Mouse (Mus musculus): ENCODE measurements at regions not wholly inside any gene's neighbourhood (a gene's known extent, or its start where the extent isn't known, plus 50 kb on each side); places are given as distances from the start of the nearest gene placed in this dataset.

DNA sequence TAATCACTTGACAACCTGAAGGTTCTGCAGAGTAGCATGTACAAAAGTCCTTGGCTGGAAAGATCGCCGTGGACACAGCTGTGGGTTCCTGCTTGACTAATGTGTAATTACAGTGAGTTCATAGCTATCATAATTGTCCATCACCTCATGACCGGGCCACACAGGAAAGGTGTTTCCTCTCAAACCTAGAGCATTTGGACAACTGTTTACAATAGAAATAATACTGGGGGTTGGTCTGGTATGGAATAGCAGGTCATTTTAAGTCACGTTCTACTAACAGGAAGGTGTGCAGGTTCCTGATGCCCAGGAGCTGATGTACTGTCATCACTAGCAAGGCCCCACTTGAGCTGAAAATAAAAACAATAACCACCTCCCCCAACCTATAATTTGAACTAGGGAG lies 283.1 kb upstream of the Gm26657 start:
- DNase-seq (ENCODE audit: low read depth), result no peak

DNA sequence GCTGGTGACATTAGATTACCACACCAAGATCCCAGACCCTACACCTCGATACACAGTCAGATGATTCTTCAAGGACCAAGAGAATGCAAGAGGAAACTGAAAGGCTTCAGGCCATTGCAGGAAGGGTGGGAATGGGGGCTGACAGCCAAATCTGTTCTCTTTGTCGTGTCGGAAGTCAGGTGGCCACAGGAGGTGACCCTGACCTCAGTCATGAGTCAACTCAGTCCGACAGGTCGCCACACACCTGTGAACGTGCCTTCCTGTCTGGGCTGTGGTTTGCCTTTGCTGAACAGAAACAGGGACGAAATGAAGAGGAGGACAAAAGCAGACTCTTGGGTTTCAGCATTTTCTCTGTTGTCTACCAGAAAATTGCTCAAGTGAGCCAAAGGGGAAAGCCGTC lies 318.3 kb upstream of the Gm26657 start:
- no peak for DNase-seq (ENCODE audit: low read depth)

DNA sequence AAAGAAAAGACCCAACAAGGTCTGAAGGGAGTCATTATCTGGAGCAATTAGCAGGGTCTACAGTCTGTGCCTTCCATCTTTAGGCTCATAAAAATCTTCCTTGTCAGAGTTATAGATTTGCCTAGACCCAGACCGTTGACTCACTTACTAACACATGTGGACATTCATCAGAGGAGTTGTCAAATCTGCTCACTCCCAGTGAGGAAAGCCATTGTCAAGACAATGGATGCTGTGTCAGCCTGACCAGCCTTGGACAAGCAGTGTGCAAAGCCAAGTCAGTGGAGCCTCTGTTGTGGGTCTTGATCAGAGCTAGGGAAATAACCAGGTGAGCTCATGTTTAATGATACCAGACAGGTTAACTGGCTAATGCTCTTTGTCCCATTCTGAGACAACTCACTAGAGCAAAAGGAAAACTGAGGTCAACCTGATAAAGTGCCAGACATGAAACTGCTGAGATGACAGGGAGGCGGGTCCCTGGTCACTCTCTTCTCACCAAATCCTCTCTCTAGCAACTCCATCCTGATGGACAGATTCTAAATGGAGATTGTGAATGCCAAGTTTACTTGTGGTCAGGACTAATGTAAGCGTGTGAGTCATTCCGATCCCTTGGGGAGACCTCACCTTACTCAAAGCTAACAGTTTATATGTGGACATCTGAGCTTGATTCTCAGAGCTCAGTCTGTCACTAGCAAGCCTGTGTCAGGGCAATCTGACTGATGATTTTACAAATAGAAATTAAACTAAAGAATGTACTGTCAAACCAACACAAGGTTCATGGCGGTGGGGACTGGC lies 320.6 kb upstream of the Gm26657 start:
- no peak for DNase-seq (ENCODE audit: low read depth)

DNA sequence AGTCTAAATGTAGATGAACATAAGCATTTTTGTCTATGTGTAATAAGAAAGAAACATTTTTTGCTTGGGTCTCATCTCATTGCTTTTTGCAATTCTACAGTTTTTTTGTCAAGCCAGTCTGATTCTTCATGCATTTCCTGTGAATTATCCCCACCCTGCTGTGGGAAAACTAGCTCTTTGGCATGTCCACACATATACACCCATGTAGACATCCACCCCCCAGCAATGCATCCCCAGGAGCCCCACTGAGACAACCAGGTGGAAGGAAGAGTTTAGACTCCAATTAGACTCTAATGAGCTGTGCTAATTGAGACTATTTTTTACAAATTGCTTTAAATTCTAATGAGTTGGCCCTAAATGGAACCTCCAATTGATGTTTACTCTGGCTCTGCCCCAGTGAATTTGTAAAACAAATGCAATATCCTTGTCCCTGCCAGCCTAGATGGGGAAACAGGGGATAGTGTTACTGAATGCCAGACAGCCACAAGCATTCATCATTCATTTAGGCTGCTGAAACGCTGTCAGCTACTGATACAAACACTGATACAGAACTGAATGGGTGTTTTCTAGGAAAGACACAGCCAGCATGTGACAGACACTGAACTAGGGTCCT lies 328.7 kb upstream of the Gm26657 start:
- no peak for DNase-seq (ENCODE audit: low read depth)

DNA sequence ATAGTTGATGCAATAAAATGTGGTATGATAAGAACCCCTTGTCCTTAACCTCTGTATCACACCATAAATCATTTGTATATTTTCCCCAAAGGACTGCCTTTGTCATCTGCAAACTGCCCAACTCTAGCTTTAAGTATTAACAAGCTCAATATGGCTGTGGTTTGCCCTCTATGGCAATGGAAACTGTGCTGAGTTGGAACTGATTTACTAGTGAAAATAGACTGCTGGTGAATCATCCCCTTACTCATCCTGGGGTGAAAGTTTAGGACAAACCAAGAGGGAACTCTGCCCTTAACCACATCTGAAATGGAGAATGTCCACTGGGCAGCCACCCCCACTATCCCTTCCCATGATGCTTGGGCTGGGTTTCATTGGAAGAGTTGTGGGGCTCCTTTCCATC lies 346.1 kb upstream of the Gm26657 start:
- no peak for DNase-seq (ENCODE audit: low read depth)

DNA sequence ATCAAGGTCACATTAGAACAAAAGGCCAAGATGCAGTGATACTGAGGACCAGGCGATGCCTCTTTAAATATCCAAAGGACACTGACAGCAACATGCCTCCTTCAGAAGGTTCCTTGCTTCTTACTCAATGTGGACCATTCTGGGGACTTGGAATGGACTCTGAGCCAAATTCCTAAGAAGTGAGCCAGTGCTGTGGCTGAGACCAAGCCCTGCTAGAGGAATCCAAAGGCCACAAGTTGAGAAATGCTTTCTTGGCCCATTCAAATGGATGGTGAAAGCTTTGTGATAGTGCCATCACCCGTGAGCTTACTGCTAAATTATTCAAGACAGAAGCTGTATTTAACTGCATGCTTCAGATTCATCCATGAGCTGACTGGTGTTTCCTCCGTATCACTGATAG lies 352.8 kb upstream of the Gm26657 start:
- no peak for DNase-seq (ENCODE audit: low read depth)

DNA sequence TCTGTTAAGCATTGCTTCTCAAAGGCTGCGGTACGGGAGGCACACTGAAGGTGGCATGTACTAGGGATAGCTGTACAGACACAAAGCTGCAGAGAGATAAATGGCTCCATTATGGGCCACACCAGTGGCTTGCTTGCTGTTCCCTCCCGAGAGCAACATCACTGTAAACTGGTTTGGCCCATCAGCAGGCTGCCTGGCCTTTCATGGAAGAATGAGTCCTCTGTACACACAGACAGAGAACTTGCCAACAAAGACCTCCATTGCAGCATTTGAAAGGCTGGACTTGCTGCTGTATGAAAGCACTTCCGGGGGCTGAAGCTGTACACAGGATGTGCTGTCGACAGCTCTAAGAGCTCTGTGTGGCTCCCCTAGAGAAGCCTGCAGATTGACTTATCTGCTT lies 364.1 kb upstream of the Gm26657 start:
- no peak for DNase-seq (ENCODE audit: low read depth)

DNA sequence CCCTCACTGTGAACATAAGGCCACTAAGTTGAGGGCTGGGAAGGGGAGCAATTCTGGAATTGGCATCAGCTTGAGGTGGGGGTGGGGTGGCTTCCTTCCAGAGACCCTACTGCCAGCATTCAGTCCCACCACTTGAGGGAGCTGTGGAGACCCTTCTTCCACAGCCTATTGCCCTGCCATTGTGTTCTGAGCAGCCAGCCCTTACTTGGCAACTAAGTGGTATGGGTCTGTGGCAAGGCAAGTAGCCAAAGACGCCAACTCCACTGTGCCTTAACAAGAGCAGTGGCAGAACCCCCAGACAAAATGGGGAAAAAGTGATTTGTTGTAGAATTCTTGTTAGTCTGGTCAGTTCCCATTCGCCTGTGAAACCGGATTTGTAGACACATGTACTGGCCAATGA lies 365.4 kb upstream of the Gm26657 start:
- DNase-seq (ENCODE audit: low read depth), result no peak

DNA sequence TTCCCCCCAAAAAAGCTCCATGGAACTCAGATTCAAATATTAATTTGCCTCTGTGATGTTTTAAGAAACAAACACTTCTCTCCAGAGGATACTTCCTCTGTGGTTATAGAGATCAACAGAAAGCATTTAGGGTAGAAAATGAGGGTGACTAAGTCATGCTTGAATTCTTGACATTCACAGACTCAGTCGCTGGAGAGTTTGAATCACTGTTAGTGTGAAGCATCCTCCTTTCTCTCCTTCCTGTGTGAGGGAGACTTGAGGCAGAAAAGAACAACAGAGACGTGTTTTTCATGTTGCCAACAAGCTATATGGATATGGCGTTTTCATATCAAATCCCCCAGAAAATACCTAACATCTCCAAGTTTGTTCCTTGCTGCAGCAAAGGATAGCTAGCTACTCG lies 366.1 kb upstream of the Gm26657 start:
- no peak for DNase-seq (ENCODE audit: low read depth)

DNA sequence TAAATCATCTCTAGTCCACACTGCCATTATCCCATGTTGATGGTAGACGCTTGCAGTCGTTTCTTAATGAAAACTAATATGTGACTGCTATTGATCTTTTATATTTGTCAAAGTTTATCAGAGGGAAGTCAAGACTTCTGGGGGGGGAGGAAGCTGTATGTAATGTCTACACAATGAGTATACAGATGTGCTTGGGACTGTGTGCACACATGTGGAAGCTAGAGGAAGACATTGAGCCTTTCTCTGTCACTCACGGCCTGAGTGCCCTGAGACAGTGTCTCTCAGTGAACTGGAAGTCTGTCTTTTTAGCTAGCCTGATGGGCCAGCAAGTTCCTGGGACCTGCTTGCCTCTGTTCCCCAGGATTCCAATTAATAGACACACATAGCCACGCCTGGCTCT lies 366.7 kb upstream of the Gm26657 start:
- DNase-seq (ENCODE audit: low read depth), result no peak

DNA sequence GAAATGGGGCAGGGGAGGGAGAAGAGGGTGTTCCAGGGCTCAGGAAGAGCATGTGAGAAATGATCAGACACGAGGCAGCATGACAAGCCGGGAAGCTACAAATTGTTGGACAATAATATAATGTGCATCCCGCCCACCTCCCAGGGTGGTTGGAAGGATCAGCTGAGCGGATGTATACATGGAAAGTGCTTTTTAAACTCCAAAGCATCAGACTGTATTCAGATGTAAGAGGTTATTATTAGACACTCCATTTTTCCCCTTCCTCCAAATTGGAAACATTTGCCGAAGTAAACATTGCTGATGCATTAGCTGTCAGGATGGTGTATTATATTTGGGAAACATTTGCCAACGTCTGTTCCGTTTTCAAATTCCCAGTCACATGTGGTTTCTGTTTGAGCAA lies 367.2 kb upstream of the Gm26657 start:
- no peak for DNase-seq (ENCODE audit: low read depth)

DNA sequence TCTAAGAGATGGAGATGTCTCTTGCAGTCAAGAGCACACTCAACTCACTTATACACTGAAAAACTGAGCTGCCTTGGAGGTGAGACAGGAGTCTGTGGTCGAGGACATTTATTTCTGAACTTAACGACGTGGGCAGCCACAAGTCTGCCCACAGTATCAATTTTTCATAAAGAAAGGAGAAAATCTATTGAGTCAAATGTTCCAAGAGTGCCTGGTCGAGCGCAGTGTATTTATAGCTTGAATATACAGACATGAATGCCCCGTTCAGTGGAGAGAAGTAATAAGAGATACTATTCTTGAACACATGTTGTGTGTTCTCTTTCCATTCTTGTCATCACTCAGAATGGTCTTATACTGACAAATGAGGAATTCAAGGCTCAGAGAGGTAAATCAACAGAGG lies 375.3 kb upstream of the Gm26657 start:
- DNase-seq (ENCODE audit: low read depth), result no peak

DNA sequence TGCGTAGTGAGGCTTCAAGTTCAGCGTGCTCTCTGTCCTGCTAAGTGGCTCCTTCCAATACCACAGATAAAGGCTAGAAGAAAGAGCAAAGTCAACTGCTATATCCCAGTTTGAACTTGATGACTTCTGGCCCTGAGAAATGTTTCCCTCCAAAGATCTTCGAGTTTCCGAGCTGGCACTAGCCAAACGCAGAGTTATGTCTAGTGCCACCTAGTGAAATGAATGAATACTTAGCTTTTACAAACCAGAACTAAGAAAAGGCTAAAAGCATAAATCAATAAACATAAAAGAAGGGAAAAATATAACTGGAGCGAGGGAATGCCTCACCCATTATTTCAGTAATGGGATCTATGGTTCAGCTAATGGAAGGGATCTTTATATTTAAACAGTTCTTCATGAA lies 377.7 kb upstream of the Gm26657 start:
- no peak for DNase-seq (ENCODE audit: low read depth)

DNA sequence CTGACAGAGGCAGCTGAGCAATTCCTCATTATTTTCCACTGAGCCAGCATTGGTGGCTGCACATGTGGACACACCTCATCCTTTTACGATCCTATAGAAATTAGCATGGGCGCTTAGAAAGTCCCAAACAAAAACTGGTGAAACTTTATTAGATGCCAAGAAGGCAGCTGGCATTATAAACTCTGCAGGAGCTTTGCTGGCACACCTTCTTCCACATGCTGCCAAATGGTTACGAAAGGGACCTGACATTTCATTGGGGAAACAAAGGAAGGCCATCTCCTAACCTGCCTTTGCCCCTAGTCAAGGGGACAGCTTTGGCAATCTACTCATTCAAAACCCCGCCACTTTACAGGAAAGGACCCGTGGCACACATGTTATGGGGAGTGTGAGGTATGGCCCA lies 390.7 kb upstream of the Gm26657 start:
- no peak for DNase-seq (ENCODE audit: low read depth)

DNA sequence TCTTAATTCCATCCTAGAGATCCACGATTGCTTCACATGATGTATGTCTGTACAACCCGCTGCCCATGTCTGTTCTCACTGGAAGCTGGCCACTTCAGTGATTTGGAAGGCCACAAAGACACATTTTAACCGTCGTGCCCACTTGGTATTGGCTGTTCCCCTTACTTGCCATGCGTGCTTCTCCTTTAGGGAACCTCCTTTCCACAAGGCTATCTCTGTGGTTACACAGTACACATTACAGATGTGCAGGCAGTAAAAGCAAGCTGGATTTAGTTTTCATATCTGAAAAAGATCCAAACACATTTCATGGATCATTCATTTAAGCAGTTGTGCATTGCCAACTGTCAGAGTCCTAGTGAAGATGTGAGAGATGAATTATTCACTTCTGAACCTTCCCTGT lies 414.7 kb upstream of the Gm26657 start:
- no peak for DNase-seq (ENCODE audit: low read depth)

DNA sequence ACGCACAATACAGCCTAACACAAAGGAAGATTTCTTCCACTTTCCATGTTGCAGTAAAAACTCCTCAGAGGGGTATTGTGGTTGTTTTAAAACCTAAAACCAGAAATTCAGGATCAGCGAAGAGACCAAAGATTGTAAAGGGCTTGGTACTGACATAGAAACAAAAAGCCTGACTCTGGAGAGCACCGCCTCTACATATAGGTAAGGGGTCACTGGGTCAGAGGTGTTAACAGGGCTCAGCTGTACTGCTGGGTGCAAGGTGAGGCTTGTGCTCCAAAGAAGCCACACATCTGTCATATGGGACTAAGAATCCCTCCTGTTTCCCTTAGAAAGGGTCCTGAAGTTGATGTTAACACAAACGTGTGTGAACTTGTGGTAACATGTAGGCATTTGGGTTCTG lies 420.7 kb upstream of the Gm26657 start:
- no peak for DNase-seq (ENCODE audit: low read depth)

DNA sequence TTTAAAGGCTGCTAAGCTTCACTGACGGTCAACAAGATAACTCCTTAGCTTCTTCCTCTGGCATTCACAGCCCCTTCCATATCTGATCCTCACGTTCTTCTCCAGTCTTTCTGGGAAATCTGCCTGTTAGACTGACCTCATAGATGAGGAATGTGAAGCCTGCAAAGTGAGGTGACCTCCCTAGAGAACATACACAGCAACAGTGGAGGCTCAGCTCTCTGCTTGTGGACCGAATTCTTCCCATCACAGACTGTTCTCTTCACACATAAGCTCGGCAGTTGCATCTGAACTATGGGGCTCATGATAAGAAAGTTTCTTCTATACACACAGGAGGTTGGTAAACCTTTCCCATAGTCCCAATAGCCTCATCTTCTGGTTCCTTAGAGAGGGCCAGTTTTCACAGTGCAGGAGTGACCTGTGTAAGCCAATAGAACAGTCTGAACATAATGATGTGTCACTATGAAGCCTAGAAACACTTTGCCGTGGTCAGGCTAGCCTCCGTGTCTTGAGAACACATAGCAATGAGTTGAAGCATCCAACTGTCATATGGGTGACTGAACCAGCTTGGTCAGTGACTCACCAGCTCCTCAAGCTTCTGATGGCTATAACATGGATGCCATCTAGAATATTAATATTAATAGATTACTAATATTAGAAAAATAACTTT lies 434.1 kb upstream of the Gm26657 start:
- no peak for DNase-seq (ENCODE audit: low read depth)

DNA sequence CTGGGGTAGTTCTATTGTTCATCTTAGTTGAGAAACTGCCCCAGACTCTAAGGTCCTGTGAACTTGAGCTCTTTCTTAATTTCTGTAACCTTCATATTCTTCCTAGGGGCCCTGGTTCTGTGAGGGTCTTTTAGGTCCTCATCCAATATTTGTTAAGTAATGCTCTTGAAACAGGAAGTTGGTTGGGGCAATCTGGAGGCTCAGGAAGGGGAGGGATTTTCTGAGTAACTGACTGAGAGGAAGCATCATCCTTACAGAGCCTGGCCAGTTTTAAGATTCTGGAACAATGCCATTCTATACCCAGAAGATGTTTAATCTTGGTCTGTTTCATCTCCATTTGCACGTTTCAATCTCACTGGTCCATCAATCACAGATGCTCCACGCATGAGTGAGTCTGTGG lies 435.6 kb upstream of the Gm26657 start:
- no peak for DNase-seq (ENCODE audit: low read depth)

DNA sequence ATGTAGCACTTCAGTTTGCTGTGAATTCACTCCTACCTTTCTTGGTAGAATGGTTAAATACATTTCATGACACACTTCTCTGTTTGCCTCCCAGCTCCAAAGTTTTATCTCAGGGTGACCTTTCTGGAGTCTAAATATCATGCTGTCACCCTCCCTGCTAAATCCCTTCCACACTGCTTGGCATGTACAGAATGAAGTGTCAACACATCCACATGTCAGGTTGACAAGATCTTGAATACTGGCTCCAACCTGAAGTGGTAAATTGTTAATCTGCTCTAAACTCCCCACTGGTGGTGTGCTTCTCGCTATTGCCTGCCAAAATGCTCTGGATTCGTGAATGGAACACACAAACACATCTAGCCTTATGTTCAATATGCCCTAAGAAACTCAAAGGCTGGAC lies 451.9 kb upstream of the Gm26657 start:
- no peak for DNase-seq (ENCODE audit: low read depth)

DNA sequence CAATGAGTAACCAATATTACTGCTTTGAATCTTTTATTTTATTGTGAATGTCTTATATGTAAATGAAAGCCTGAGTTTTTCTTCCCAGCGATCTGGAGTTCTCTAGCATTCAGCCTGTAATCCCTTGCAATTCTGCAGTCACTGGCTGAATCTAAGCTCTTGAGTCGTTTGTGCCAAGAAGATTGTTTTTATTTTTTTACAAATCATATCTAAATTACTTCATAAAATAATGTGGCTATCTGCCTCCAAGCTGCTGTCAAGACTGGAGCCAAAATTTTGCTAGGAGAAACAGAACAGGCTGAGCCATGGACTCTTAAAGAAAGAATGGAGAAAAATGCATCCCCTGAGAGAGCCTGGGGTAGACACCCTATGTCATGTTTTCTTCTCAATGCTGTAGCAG lies 455.4 kb upstream of the Gm26657 start:
- DNase-seq (ENCODE audit: low read depth), result no peak

DNA sequence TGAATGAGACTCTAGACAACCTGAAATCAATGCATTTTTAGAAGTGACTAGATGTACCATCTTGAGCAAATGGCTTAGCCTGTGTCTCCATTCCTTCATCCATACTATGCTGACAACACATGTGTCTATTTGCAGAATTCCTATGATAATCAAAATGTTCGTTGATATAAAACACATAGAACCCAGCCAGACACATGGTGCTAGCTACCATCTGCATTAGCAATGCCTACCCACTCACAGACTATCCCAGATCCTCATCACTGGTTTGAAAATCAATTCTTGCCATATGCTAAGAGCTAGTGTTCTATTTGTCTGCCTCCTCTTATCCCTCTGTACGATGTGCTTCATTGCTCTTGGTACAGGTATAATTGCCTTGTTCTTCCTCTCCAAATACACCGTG lies 464.0 kb upstream of the Gm26657 start:
- no peak for DNase-seq (ENCODE audit: low read depth)

DNA sequence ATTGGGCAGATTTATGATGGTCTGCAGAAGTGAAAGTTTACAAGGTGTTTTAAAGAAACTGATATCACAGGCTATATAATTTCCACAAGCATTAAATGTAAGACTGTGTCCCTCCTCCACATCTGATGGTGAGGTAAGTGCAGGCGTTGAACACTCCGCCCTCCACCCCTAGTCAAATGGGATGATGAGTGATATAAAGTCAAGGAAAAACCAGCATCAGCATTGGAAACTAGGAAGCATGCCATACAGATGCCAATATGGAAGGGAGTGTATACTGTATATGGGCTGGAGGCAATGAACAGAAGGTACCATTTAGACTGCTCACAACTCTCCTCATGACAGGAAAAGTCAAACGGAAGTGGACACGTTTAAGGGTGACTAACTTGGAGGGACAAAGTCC lies 468.5 kb upstream of the Gm26657 start:
- no peak for DNase-seq (ENCODE audit: low read depth)

DNA sequence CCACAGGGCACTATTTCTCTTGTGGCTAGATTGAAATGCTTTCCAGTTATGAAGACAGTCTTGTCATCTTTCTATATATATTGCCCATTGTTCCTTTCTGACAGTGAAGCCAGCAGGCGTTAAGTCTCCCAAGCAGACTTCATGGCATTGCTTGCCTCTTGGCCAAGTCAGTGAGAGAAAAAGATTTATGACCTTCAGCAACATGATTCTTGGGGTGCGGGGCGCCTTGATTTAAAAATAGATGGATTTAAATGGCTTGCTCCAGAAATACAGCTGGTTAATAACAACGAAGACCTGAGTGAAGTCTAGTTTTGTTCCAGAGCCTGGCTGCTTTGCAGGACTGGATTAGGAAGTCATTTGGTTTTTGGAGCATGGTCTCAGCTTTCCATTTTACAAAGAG lies 475.2 kb upstream of the Gm26657 start:
- DNase-seq (ENCODE audit: low read depth), result no peak

DNA sequence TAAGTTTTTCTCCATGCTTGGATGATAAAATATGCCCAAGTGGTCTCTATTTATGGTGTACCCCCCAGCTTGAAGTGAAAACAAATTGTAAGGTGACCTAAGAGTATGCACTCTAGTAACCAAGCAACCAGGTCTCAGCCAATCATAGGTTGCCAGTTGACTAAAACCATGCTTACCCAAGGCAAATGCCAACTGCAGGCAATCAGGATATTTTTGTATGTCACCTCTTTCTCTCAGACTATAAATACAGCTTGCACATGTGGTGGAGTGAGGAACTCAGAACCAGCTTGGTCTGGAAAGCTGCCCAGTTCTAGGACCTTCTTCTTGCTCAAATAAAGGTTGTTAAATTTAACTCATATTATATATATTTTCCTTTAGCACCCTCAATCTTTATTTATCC lies 476.0 kb upstream of the Gm26657 start:
- DNase-seq (ENCODE audit: low read depth), result no peak
